Mouse (Mus musculus): ENCODE measurements at regions not wholly inside any gene's neighbourhood (a gene's known extent, or its start where the extent isn't known, plus 50 kb on each side); places are given as distances from the start of the nearest gene placed in this dataset.

- DNase-seq: no peak
Observed at GRCm38 (mm10) chr17:4201300-4201699, 505.2 kb upstream of the Nox3 start.

DNA sequence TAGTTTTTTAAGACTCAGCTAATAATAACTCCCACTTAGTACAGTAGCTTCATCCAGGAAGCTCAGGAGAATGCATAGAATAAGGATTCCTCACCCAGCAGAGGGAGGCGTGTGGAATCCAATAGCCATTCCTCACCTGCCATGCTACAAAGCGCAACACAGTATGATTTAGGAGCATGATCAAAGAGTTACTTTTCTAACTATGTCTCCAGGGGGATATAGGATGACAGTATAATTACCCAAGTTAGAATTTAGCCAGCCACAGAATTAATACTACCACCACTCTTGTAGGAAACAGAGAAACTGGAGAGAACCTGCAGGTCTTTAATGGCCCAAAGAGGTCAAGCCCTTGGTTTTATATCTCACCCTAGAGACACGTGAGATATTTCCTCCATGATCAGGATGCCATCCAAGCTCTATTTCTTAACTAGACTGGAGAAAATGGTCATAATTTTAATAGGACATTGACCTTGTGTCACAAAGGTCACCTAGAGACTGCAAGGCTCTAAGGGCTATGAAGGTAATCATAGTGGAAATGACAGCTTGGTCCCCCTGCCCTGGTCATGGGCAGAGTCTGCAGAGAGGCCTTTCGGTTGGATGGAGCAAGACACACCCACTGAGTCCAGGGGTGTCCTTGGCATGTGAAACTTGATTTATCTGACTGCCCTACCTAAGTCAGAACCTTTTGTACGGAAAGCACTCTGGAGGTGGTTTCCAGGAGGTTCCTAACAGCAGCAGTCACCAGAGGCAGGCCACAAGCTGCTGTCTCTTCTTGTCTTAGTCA lies 512.3 kb upstream of the Nox3 start:
- no peak for DNase-seq

GRCm38 (mm10) chr17:4209650-4210049 lies 513.6 kb upstream of the Nox3 start:
- DNase-seq: no peak

DNA sequence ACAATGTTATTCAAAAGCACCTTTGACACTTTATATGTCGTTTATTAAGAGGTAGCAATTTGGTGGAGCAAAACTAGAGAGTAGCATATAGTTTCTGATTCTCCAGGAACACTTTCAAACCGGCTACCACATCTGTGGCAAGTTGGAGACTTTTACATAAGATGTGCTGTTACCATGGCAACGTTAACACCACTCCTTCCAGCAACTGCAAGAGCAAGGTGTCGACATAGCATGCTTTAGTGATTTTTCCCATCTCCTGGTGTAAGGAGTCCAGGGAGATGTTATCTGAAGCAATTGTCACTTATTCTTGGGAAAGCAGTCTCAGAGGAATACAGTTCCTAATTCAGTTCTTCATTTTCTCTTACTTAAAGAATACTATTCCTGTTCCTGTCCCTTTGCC lies 516.5 kb upstream of the Nox3 start:
- DNase-seq: no peak

GRCm38 (mm10) chr17:4214970-4215369 lies 518.9 kb upstream of the Nox3 start:
- DNase-seq: no peak

DNA sequence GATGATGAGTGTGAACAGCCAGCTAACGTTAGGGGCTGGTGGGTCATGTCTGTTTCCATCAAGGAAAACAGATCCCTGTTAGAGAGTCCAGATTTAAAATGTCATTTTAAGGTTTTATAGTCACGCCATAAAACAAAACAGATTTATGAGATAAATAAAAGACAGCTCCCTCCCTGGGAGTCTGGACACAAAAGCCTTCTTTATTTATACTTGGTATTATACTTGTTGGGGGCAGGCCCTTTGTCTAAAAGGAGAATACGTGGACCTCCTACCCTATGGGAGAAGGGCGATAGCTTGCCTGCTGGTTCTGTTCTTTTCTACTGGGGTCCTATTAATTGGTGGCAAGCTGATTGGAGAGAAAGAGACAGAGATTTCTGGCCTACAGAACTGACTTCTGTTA lies 520.1 kb upstream of the Nox3 start:
- no peak for DNase-seq

GRCm38 (mm10) chr17:4216750-4217149 lies 520.7 kb upstream of the Nox3 start:
- DNase-seq: no peak

- DNase-seq: no peak
Observed at GRCm38 (mm10) chr17:4220661-4221360, 524.8 kb upstream of the Nox3 start.

GRCm38 (mm10) chr17:4227889-4228288 lies 531.8 kb upstream of the Nox3 start:
- no peak for DNase-seq

- no peak for DNase-seq
Observed at GRCm38 (mm10) chr17:4229969-4230368, 533.9 kb upstream of the Nox3 start.

- DNase-seq: no peak
Observed at GRCm38 (mm10) chr17:4250476-4250875, 554.4 kb upstream of the Nox3 start.

DNA sequence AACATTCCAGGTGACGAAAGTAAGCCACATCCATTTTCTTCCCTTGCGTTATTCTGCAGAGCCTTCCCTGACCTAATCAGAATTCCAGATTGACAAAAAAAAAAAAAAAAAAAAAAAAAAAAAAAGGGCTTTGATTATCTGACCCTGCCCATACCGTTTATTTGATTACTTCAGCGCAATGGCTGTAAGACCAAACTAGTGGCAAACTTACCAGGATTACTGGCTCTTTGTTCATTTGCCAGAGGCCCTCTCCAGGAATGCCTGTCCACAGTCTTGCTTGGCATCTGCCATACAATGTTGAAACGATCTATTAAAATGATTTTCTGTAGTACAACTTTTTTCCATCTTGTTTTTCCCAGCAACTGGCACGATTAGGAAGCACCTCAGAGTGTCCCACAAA lies 569.4 kb upstream of the Nox3 start:
- DNase-seq: no peak

DNA sequence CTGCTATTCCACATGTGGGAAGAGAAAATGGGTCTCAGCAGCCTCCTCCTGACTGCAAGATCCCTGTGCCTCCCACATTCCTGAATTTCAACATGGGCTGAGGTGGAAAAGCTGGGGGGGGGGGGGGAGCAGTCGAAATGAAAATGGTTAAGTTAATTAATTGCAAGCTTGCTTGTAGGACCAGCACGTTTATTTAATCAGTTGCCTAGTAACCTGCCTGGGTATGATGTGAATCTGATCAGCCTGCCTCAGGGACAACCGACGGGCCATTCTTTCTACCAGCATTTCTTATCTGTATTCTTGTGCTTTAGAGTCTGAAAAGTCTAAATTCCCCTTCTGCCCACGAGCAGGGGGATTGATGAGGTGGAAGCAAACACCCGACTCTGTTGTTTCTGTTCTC lies 569.9 kb upstream of the Nox3 start:
- DNase-seq: no peak

DNA sequence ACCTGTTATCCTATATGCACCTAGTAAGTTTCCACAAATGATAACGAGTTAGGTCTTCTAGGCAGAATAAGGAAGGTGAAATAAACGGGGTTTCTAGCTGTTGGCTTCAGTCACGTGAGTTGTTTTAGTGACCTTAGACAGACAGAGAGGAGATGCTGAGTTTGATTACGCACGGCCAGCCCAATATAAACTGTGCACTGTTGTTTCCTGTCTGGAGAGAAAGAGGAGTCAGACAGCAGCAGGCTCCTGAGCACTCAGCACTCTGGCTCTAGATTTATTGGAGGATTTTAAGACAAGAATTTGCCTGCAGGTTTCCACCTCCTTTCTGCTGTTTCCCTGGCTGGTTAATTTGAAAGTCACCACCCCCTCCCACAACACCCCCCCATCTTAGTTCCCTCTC lies 570.4 kb upstream of the Nox3 start:
- no peak for DNase-seq

DNA sequence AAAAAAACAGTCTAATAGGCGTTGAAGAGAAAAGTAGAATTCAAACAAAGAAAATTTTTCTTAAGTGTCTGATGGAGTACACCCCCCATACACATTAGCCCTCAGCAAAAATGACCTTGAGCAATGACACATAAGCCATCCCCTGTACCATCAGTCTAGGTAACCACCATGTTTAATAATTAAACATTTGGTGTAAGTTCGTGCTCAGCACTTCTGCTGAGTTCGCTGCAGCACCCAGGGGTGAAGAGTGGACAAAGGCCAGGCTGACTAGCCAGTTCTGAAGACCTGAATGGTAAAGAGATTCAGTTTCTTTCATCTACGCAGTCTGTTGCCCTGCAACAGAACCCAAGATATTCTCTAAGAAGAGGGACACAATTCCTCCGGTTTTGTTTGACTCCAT lies 572.3 kb upstream of the Nox3 start:
- DNase-seq: no peak

- DNase-seq: no peak
Observed at GRCm38 (mm10) chr17:4272456-4272855, 576.4 kb upstream of the Nox3 start.

DNA sequence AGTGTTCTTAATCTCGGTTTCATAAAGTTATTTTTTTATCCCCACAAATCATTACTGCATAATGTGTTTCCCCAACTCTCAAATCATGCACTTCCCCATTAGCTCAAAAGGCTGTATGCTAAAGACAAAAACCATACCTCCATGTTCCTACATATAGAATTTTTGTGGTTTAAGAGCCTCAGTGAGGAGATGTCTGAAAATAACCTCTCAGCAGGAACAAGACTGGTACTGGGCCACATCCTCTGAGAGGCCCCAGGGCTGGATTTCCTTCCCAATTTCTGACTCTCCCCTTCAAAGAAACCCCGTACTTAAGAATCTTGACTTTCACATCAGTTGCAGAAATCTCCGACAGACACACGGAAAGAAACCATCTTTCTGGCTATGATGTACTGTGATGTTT lies 580.7 kb upstream of the Nox3 start:
- DNase-seq: no peak

- DNase-seq: no peak
Observed at GRCm38 (mm10) chr17:4278239-4278827, 582.3 kb upstream of the Nox3 start.

DNA sequence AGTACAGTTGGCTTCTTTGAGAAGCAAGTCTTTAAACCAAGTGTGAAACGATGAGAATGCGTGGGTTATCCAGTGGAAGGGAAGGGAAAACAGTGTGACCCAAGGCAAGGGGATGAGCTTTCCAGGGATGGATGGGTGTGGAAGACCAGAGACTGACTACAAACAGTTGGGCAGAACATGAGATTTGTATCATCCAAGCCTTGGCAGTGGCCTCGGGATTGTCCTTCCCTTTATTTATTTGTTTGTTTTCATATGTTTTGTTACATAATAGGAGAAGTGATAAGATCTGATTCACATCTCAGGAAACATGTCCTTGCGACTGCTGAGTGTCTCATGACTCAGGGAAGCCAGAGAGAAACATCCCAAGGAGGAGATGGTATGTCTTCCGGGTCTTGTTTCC lies 585.4 kb upstream of the Nox3 start:
- no peak for DNase-seq

GRCm38 (mm10) chr17:4291418-4291817 lies 595.4 kb upstream of the Nox3 start:
- DNase-seq: no peak

DNA sequence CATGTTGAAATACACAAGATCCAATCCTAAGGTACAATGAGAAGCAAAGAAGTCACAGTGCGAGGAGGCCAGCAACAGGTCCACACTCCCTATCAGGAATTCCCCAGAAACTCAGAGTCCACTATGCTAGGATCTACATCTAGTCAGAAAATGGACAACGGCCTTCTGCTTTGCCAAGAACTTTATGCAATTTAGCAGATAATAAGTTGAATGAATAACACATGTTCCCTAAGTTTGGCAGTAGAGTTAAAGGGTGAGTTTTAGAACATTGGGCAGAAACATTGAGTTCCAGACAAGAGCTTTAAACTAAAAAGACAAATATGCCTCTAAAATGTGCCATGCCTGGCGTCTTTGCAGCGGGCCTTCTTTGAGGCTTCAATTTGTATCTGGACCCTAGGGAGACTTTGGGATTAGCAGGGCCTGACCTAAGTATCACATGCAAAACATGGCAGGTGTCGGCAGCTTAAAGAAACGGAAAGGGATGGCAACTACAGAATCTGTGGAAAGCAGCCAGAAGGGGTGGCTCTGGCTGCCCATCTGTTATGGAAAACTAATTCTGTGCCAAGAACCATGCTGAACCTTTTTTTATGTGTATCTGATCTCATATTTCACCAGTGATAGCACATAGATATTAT lies 600.6 kb upstream of the Nox3 start:
- no peak for DNase-seq

GRCm38 (mm10) chr17:4297156-4297535 lies 601.1 kb upstream of the Nox3 start:
- no peak for DNase-seq

GRCm38 (mm10) chr17:4301142-4301853 lies 605.2 kb upstream of the Nox3 start:
- no peak for DNase-seq
